Mouse (Mus musculus): ENCODE data around the gene Atp13a5. TPM values are rescaled to one million over a fixed set of nuclear protein-coding genes. Genes with fewer than 3 reads are reported as not detected.

Atp13a5 gene
- polyA plus RNA-seq (2011; ENCODE audit: insufficient read depth, insufficient read length, low read depth, missing spikeins): not detected in 2 replicates

DNA sequence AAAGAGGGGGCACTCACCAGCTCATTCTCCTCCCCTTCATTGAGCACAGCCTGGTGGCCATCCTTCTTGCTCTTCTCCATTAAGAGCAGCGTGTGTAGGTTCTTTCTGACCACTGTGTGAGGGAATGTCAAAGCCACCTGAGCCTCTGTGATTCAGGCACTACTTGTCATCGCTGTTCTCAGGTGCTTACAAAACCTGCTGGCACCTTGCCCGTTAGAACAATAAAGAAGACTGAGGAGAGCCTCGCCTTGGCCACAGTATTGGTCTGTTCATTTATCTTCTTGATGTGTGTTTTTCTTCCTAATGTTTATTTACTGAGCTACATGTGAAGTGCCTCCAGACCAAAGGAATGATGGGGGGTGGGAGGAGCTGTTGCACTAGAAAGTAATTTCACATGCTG is at the start of gene Atp13a5:
Atp13a5 (minus strand) TSS at position 275 of the 400 bp plus-strand sequence.
- no peak for TF ChIP-seq CTCF (IDR thresholded peaks at IDR 0.05; ENCODE audit: low read depth, low read length)
- TF ChIP-seq EP300 (IDR thresholded peaks at IDR 0.05; ENCODE audit: insufficient read depth, low read depth, low read length): no peak
- TF ChIP-seq POLR2A (IDR thresholded peaks at IDR 0.05; ENCODE audit: insufficient read depth, low read length): no peak
- no peaks in the 10 kb centered on the region for H3K4me1 ChIP-seq (ENCODE audit: control insufficient read depth, insufficient read depth, low read length)
- H3K4me3 ChIP-seq (ENCODE audit: low read depth, low read length): no peak within 1 kb of the TSS
- no peaks in the 10 kb centered on the region for H3K27me3 ChIP-seq (ENCODE audit: control insufficient read depth, insufficient read depth, low read length, poor library complexity, severe bottlenecking)
- H3K36me3 ChIP-seq (ENCODE audit: control insufficient read depth, insufficient read depth, low read length, poor library complexity, severe bottlenecking): no peaks in the 10 kb centered on the region
- H3K9ac ChIP-seq (ENCODE audit: low read depth, poor library complexity, severe bottlenecking): no peak within 1 kb of the TSS
- no peak within 1 kb of the TSS for H3K27ac ChIP-seq (ENCODE audit: insufficient read depth, low read length)
- no peaks in the 10 kb centered on the region for H3K9me3 ChIP-seq (replicated peaks; ENCODE audit: control insufficient read depth, insufficient read depth, low read length, poor library complexity, severe bottlenecking)

DNA sequence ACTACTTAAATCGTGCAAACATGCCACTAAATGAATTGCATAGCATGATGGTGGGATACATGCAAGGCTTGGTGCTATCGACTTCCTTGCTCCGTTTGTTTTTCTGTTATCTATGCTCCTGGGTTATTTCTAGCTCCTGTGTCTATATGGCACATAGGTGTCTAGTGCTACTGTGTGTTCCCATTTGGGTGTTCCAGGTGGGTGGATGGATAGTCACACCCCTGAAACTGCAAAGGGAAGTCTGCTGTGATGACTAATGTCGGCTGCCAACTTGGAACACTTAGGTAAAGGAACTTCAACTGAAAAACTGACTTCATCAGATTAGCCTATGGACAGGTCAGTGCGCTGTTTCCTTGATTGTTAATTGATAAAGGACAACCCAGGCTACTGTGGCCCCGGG is 36.3 kb upstream of the Atp13a5 start:
- Histone ChIP-seq H3K27me3 (ENCODE audit: control insufficient read depth, insufficient read depth, low read length, poor library complexity, severe bottlenecking) (no peaks in the 10 kb centered on the region), H3K4me1 (ENCODE audit: control insufficient read depth, insufficient read depth, low read length) (no peaks in the 10 kb centered on the region), H3K9me3 (replicated peaks; ENCODE audit: control insufficient read depth, insufficient read depth, low read length, poor library complexity, severe bottlenecking) (no peaks in the 10 kb centered on the region), H3K27ac (ENCODE audit: insufficient read depth, low read length) (no peak overlapping the region), H3K4me3 (ENCODE audit: low read depth, low read length) (no peak overlapping the region), H3K36me3 (ENCODE audit: control insufficient read depth, insufficient read depth, low read length, poor library complexity, severe bottlenecking) (no peaks in the 10 kb centered on the region), H3K9ac (ENCODE audit: low read depth, poor library complexity, severe bottlenecking) (no peak overlapping the region)
- TF ChIP-seq CTCF (IDR thresholded peaks at IDR 0.05; ENCODE audit: low read depth, low read length) (no peak), EP300 (IDR thresholded peaks at IDR 0.05; ENCODE audit: insufficient read depth, low read depth, low read length) (no peak), POLR2A (IDR thresholded peaks at IDR 0.05; ENCODE audit: insufficient read depth, low read length) (no peak)

DNA sequence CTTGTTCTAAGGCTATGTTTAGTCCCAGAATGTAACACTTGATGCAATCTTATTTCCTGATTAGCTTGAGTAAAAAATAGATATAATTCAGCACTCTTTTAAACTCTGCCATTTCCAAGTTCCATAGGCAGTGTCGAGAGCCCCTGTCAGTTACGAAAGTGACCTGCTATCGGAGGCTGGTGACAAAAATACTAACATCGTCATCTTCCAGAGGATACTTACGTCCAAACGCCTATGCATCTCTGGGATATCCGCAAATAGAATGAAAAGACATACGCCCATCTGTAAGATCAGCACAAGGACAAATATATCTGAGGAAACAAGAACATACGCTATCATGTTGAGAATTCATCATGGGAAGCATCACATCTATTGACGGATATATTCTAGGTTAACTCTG is 28.8 kb upstream of the Atp13a5 start:
- Histone ChIP-seq H3K4me3 (ENCODE audit: low read depth, low read length) (no peak overlapping the region), H3K27me3 (ENCODE audit: control insufficient read depth, insufficient read depth, low read length, poor library complexity, severe bottlenecking) (no peaks in the 10 kb centered on the region; the same call in 1 of the 2 replicates), H3K4me1 (ENCODE audit: control insufficient read depth, insufficient read depth, low read length) (no peaks in the 10 kb centered on the region), H3K9me3 (replicated peaks; ENCODE audit: control insufficient read depth, insufficient read depth, low read length, poor library complexity, severe bottlenecking) (no peaks in the 10 kb centered on the region; the same call in 1 of the 2 replicates), H3K27ac (ENCODE audit: insufficient read depth, low read length) (no peak overlapping the region), H3K36me3 (ENCODE audit: control insufficient read depth, insufficient read depth, low read length, poor library complexity, severe bottlenecking) (no peaks in the 10 kb centered on the region), H3K9ac (ENCODE audit: low read depth, poor library complexity, severe bottlenecking) (no peak overlapping the region)
- TF ChIP-seq EP300 (IDR thresholded peaks at IDR 0.05; ENCODE audit: insufficient read depth, low read depth, low read length): no peak
- TF ChIP-seq CTCF (IDR thresholded peaks at IDR 0.05; ENCODE audit: low read depth, low read length): no peak
- TF ChIP-seq POLR2A (IDR thresholded peaks at IDR 0.05; ENCODE audit: insufficient read depth, low read length): no peak

DNA sequence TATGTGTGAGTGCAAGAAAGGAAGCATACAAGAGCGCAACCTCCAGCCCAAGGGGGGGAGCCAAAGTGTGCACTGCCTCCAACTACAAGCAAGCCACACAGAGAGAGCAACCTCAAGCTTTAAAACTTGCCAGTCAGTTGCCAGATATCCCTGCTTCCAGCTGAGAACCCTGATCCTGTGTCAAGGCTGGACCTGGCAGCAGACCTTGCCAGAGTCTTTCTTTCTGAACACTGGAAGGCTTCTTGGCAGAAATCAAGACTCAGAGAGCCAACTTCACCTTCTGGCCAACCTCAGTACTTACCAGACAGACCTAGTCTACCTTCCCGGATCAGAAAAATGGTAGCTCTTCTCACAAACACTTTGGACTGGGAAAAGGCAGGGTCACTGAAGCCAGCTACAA is 20.5 kb upstream of the Atp13a5 start:
- Histone ChIP-seq H3K36me3 (ENCODE audit: control insufficient read depth, insufficient read depth, low read length, poor library complexity, severe bottlenecking) (no peaks in the 10 kb centered on the region), H3K4me1 (ENCODE audit: control insufficient read depth, insufficient read depth, low read length) (no peaks in the 10 kb centered on the region), H3K27ac (ENCODE audit: insufficient read depth, low read length) (no peak overlapping the region), H3K27me3 (ENCODE audit: control insufficient read depth, insufficient read depth, low read length, poor library complexity, severe bottlenecking) (no peaks in the 10 kb centered on the region), H3K9me3 (replicated peaks; ENCODE audit: control insufficient read depth, insufficient read depth, low read length, poor library complexity, severe bottlenecking) (no peaks in the 10 kb centered on the region), H3K4me3 (ENCODE audit: low read depth, low read length) (no peak overlapping the region), H3K9ac (ENCODE audit: low read depth, poor library complexity, severe bottlenecking) (no peak overlapping the region)
- TF ChIP-seq EP300 (IDR thresholded peaks at IDR 0.05; ENCODE audit: insufficient read depth, low read depth, low read length): no peak
- TF ChIP-seq CTCF (IDR thresholded peaks at IDR 0.05; ENCODE audit: low read depth, low read length): no peak
- TF ChIP-seq POLR2A (IDR thresholded peaks at IDR 0.05; ENCODE audit: insufficient read depth, low read length): no peak

DNA sequence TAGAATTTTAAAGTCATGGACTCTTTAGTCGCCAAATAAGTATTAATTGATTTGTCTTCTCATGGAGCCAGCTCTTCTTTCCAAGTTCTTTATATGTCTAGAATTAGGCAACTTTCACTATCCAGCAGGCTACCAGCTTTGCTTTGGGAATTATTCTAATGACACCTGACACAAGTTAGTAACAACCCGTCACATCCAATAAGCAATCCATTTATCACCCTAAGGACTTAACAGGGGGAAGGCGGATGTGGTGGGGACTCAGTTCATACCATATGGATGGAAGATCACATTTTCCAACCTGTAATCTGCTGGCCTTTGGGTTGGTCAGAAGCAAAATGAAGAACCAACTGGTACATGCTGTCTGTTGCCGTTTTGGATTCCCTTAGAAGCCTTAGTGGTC is 6.2 kb upstream of the Atp13a5 start:
- TF ChIP-seq POLR2A (IDR thresholded peaks at IDR 0.05; ENCODE audit: insufficient read depth, low read length) (no peak), CTCF (IDR thresholded peaks at IDR 0.05; ENCODE audit: low read depth, low read length) (no peak), EP300 (IDR thresholded peaks at IDR 0.05; ENCODE audit: insufficient read depth, low read depth, low read length) (no peak)
- Histone ChIP-seq H3K9me3 (replicated peaks; ENCODE audit: control insufficient read depth, insufficient read depth, low read length, poor library complexity, severe bottlenecking) (no peaks in the 10 kb centered on the region), H3K27me3 (ENCODE audit: control insufficient read depth, insufficient read depth, low read length, poor library complexity, severe bottlenecking) (no peaks in the 10 kb centered on the region), H3K4me1 (ENCODE audit: control insufficient read depth, insufficient read depth, low read length) (no peaks in the 10 kb centered on the region), H3K9ac (ENCODE audit: low read depth, poor library complexity, severe bottlenecking) (no peak overlapping the region), H3K4me3 (ENCODE audit: low read depth, low read length) (no peak overlapping the region), H3K27ac (ENCODE audit: insufficient read depth, low read length) (no peak overlapping the region), H3K36me3 (ENCODE audit: control insufficient read depth, insufficient read depth, low read length, poor library complexity, severe bottlenecking) (no peaks in the 10 kb centered on the region)

DNA sequence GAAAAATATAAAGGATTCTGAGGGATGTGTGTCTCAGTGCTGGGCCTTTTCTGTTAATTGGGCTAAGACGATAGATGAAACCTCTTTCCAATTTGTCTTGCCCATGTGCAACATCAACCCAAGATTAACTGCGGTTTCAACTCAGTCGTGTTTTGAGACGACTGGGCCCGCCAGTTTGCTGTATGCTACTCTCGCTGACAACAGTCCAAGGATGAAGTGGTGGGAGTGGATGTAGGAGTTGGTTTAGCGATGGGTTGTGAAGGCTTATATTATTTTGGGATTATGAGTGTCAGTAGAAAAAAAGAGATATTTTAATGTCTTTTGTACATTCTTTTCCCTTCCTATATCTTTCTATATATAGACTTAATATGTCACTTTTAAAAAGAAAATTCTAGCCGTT is 3.9 kb downstream of the Atp13a5 start:
- no peak overlapping the region for H3K27ac ChIP-seq (ENCODE audit: insufficient read depth, low read length)
- TF ChIP-seq EP300 (IDR thresholded peaks at IDR 0.05; ENCODE audit: insufficient read depth, low read depth, low read length): no peak
- TF ChIP-seq CTCF (IDR thresholded peaks at IDR 0.05; ENCODE audit: low read depth, low read length): no peak
- TF ChIP-seq POLR2A (IDR thresholded peaks at IDR 0.05; ENCODE audit: insufficient read depth, low read length): no peak
- no peaks in the 10 kb centered on the region for H3K9me3 ChIP-seq (replicated peaks; ENCODE audit: control insufficient read depth, insufficient read depth, low read length, poor library complexity, severe bottlenecking)
- no peak overlapping the region for H3K9ac ChIP-seq (ENCODE audit: low read depth, poor library complexity, severe bottlenecking)
- no peaks in the 10 kb centered on the region for H3K27me3 ChIP-seq (ENCODE audit: control insufficient read depth, insufficient read depth, low read length, poor library complexity, severe bottlenecking)
- H3K4me3 ChIP-seq (ENCODE audit: low read depth, low read length): no peak overlapping the region
- no peaks in the 10 kb centered on the region for H3K36me3 ChIP-seq (ENCODE audit: control insufficient read depth, insufficient read depth, low read length, poor library complexity, severe bottlenecking)
- H3K4me1 ChIP-seq (ENCODE audit: control insufficient read depth, insufficient read depth, low read length): no peaks in the 10 kb centered on the region

All from ES-Bruce4 (cell line).